Mouse (Mus musculus): Measurements from ENCODE around the gene Mettl18. TPM values are rescaled to one million over a fixed set of nuclear protein-coding genes. Genes with fewer than 3 reads are reported as not detected.

The Mettl18 gene
- polyA plus RNA-seq, 1 experiment from 2014 or later = 11.0 TPM

DNA sequence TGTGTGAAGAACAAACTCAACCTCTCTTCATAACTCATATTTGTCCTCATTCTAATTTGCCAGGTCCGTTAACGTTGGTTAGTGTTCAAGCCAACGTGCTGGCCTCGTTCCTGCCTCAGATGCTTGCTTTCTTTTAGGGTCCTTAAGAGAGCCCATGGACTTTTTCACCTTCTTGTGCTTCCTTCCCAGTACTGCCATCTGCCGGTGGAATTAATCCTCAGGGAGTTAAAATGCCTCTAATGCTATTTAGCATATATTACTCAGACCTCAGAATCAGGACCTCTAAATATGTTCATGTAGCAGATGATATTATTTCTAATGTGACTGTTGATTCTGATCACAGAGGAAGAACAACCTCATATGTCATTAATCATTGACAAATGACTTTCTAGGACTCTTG, 32.7 kb downstream of the Mettl18 start:
- Histone ChIP-seq H3K4me1 (replicated peaks; ENCODE audit: control insufficient read depth, insufficient read depth, low read length) (no peaks in the 10 kb centered on the region), H3K27me3 (ENCODE audit: control insufficient read depth, insufficient read depth, low read depth, low read length) (no peaks in the 10 kb centered on the region), H3K36me3 (ENCODE audit: control insufficient read depth, insufficient read depth, low read length) (no peaks in the 10 kb centered on the region), H3K9me3 (ENCODE audit: control insufficient read depth, low read length) (no peaks in the 10 kb centered on the region), H3K27ac (ENCODE audit: low read length) (no peak overlapping the region), H3K4me3 (ENCODE audit: low read length) (no peak overlapping the region), H3K9ac (ENCODE audit: low read length) (no peak overlapping the region), H3K4me2 (ENCODE audit: low read depth, low read length) (no peak overlapping the region)
- WGBS = 46% methylated on average over 5 of the region's 5 CpGs
- ATAC-seq (ENCODE audit: low read depth) = no peak

- Histone ChIP-seq H3K36me3 (ENCODE audit: control insufficient read depth, insufficient read depth, low read length) (no peaks in the 10 kb centered on the region), H3K27ac (ENCODE audit: low read length) (no peak overlapping the region), H3K27me3 (ENCODE audit: control insufficient read depth, insufficient read depth, low read depth, low read length) (no peaks in the 10 kb centered on the region), H3K9ac (ENCODE audit: low read length) (no peak overlapping the region), H3K4me1 (replicated peaks; ENCODE audit: control insufficient read depth, insufficient read depth, low read length) (no peaks in the 10 kb centered on the region), H3K9me3 (ENCODE audit: control insufficient read depth, low read length) (no peaks in the 10 kb centered on the region), H3K4me3 (ENCODE audit: low read length) (no peak overlapping the region), H3K4me2 (ENCODE audit: low read depth, low read length) (no peak overlapping the region)
- ATAC-seq (ENCODE audit: low read depth) = no peak
- 70% methylated on average over 10 of the region's 10 CpGs for WGBS
Observed at GRCm38 (mm10) chr1:164040385-164041135, 45.9 kb downstream of the Mettl18 start.

DNA sequence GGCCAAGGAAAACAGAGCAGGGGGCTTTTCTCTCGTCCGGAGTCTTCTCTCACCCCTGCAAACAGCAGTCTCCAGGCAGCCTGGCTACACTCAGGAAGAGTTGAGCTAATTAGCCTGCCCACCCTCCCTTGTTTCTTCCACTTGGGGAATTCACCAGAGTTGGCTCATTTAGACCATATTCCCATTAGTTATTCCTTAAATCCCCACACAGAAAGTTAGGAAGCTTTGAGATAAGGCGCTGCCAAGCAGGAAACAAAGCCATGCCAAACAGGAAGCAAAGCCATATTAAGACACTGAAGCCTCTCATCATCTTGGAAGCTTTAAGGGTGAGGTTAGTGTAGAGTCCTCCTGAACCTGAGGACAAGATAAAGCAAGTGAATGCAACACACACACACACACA, 48.9 kb downstream of the Mettl18 start:
- ATAC-seq (ENCODE audit: low read depth) = peak; percentile 52
- no peak overlapping the region for H3K4me3 ChIP-seq (ENCODE audit: low read length)
- no peaks in the 10 kb centered on the region for H3K36me3 ChIP-seq (ENCODE audit: control insufficient read depth, insufficient read depth, low read length)
- H3K4me2 ChIP-seq (ENCODE audit: low read depth, low read length) = no peak overlapping the region
- no peak overlapping the region for H3K27ac ChIP-seq (ENCODE audit: low read length)
- no peaks in the 10 kb centered on the region for H3K27me3 ChIP-seq (ENCODE audit: control insufficient read depth, insufficient read depth, low read depth, low read length)
- WGBS = 37% methylated on average over 3 of the region's 3 CpGs
- H3K9ac ChIP-seq (ENCODE audit: low read length) = no peak overlapping the region
- H3K4me1 ChIP-seq (replicated peaks; ENCODE audit: control insufficient read depth, insufficient read depth, low read length) = no peaks in the 10 kb centered on the region
- H3K9me3 ChIP-seq (ENCODE audit: control insufficient read depth, low read length) = no peaks in the 10 kb centered on the region

Other genes starting within 250 kb of the Mettl18 start
- 28.5 and 29.3 TPM in 2 replicates for gene Kifap3, start 215.3 kb upstream of the Mettl18 start, polyA plus RNA-seq (2015; fragmentation: Nextera tagmentation; extraction: Ambion mirVana)
- gene Scyl3, start 65.8 kb upstream of the Mettl18 start, polyA plus RNA-seq (2015; fragmentation: Nextera tagmentation; extraction: Ambion mirVana) = 14.5 and 17.1 TPM in 2 replicates
- gene BC055324, start 93 bp upstream of the Mettl18 start, polyA plus RNA-seq (2015; fragmentation: Nextera tagmentation; extraction: Ambion mirVana) = 21.0 and 23.7 TPM in 2 replicates
- 0.06 TPM in 1 of 2 replicates, not detected in the other for gene Sele, start 53.3 kb downstream of the Mettl18 start, polyA plus RNA-seq (2015; fragmentation: Nextera tagmentation; extraction: Ambion mirVana)
- 2.5 and 5.4 TPM in 2 replicates for gene Sell, start 67.1 kb downstream of the Mettl18 start, polyA plus RNA-seq (2015; fragmentation: Nextera tagmentation; extraction: Ambion mirVana)
- gene Selp, start 120.4 kb downstream of the Mettl18 start, polyA plus RNA-seq (2015; fragmentation: Nextera tagmentation; extraction: Ambion mirVana) = 0.08 and 0.28 TPM in 2 replicates
- 0.29 and 0.41 TPM in 2 replicates for gene F5, start 156.9 kb downstream of the Mettl18 start, polyA plus RNA-seq (2015; fragmentation: Nextera tagmentation; extraction: Ambion mirVana)